Mouse (Mus musculus) gastrocnemius, adult 8-10 months (tissue): ENCODE data around the gene Vmn1r191. TPM values are rescaled to one million over a fixed set of nuclear protein-coding genes. Genes with fewer than 3 reads are reported as not detected.
"Not testable (repeated sequence)": the region's sequence is repeated elsewhere in the genome, so short reads cannot be mapped to it uniquely, and the experiment has no call there.

ENCODE experiments used
- DNase-seq, 2 experiments: peaks; one replicate each; pipeline ENCODE4 v3.0.0; 2022; ENCODE audit warnings: low spot score in 2 of 2
- microRNA-seq: library from miRNA; unstranded; fragments of <30 nt; microRNA quantifications from one replicate; pipeline ENCODE4 v1.2.0, GENCODE M21; 2022
- total RNA-seq, 4 experiments: library from RNA; stranded (reverse); gene quantifications; 2 replicates each; pipeline ENCODE4 v1.2.4; 2022

Vmn1r191 gene
- not detected for total RNA-seq

DNA sequence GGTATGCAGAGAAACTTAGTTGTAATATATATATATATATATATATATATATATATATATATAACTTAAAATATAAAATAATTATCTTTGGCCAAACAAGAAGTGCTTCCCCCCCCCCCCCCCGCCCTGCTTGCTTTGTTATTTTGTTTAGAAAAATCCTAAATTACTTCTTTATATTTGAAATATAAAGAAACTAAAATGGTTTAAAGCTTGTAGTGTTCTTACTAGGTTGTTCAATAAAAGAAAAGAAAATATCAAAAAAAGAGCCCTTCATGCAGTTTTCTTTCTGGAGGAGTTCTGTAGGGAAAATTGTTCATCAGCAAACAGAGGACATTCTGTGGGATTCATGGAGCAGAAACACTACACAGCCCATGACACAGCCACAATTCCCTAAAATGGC is at the start of gene Vmn1r191:
Gene Vmn1r191, minus strand, starts transcription at position 101 of the 400 bp plus-strand sequence.
- no peak for DNase-seq

- DNase-seq, result not testable (repeated sequence)
Observed at GRCm38 (mm10) chr13:22223060-22223459, 39.3 kb upstream of the Vmn1r191 start, which contains the start of gene Vmn1r193. Vmn1r193 (minus strand) TSS chr13:22223160.

DNA sequence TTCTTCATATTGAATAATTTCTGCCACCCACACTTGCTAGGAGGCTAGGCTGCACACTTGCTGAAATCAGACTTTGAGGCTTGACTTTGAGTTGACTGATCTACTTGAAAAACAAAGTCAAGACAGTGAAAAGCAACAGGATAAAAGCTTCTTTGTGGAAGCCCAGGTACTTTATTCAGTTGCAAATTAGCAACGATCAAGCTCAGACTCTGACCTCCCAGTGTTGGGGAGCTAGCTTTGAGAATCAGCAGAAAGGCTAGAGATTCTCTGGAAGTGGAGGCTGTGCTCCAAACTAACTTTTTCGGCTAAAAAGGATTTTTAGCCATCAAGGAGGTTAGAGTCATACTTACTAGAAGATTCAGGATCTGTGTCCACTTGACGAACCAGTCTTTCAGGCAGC is 9.0 kb upstream of the Vmn1r191 start:
- DNase-seq, result not testable (repeated sequence)

DNA sequence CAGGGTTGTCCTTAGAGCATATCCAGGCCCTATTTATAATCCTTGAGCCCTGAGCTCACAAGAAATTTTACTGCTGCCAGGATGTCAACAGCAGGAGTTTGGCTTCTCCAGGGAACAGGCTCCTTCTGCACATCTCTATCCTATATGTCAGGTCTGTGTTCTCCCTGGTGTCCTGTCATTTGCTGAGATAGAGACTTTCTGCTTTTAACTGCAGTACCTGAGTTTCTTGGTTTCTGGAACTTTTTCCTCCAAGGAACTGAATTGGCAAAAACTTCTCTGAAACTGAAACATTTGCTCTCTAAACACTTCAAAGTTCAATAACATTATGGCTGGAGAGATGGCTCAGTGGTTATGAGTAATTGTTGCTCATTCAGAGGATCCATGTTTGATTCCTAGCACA is 7.3 kb upstream of the Vmn1r191 start, which contains the start of gene Vmn1r192:
Gene Vmn1r192, minus strand, starts transcription at position 101 of the 400 bp plus-strand sequence.
- DNase-seq, result no peak

- no peak for DNase-seq
Observed at GRCm38 (mm10) chr13:22190385-22190784, 6.6 kb upstream of the Vmn1r191 start.

DNA sequence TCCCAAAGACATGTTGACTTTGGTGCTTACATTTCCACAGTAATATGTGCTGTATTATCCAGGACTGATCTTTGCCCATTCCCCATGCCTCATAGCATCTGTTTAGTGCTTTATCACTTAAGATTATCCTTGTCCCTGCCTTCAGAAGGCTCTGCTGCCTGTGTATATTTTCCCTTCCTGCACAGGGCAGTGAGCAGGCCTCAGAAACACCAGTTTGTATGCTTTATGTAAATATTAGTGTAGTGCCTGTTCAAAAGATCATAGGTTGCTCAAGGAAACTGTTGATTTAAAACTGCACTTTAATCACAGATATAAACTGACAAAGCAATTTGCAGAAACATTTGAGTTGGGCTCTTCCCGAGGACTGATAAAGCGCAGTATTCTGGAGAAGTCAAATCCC is 5.5 kb upstream of the Vmn1r191 start:
- no peak for DNase-seq

GRCm38 (mm10) chr13:22168416-22168815 is 15.4 kb downstream of the Vmn1r191 start:
- no peak for DNase-seq

GRCm38 (mm10) chr13:22136495-22137293 is 47.1 kb downstream of the Vmn1r191 start:
- DNase-seq, result not testable (repeated sequence)

Small RNAs within 50 kb of the gene (microRNA-seq; reads per million reads assigned to microRNA genes)
- not detected for gene Gm23282
- not detected for gene Gm25084

Other genes starting within 250 kb of the Vmn1r191 start
- 1 to 10 TPM in 1 of 4 experiments, under 1 TPM in 3; 0.48 to 1.4 (median 0.80) TPM for gene Zfp184, start 238.9 kb downstream of the Vmn1r191 start, total RNA-seq
- not detected for gene Pom121l2, start 202.8 kb downstream of the Vmn1r191 start, total RNA-seq
- gene Prss16, start 174.2 kb downstream of the Vmn1r191 start, total RNA-seq, result not detected
- gene Hist1h2ah, start 148.4 kb downstream of the Vmn1r191 start, total RNA-seq, result 1 to 10 TPM in 3 of 4 experiments, not detected in 1; 3.0 to 6.5 (median 5.3) TPM
- 1 to 10 TPM in 1 of 4 experiments, under 1 TPM in 1, not detected in 2; 0.75 to 7.0 TPM for gene Hist1h2bk, start 148.1 kb downstream of the Vmn1r191 start, total RNA-seq
- 10 to 100 TPM; 28.5 to 37.8 (median 35.7) TPM for gene Hist1h4i, start 142.6 kb downstream of the Vmn1r191 start, total RNA-seq
- 1 to 10 TPM in 3 of 4 experiments, not detected in 1; 2.3 to 4.2 (median 2.6) TPM for gene Hist1h2ag, start 141.0 kb downstream of the Vmn1r191 start, total RNA-seq
- 1 to 10 TPM in 2 of 4 experiments, under 1 TPM in 2; 0.75 to 2.9 (median 1.3) TPM for gene Hist1h2bj, start 140.8 kb downstream of the Vmn1r191 start, total RNA-seq
- gene Vmn1r188, start 99.5 kb downstream of the Vmn1r191 start, total RNA-seq, result not detected
- not detected for gene Vmn1r189, start 78.1 kb downstream of the Vmn1r191 start, total RNA-seq
- gene Vmn1r192, start 7.2 kb upstream of the Vmn1r191 start, total RNA-seq, result not detected
- gene Vmn1r193, start 39.2 kb upstream of the Vmn1r191 start, total RNA-seq, result not detected
- gene Vmn1r194, start 60.2 kb upstream of the Vmn1r191 start, total RNA-seq, result not detected
- gene Vmn1r195, start 86.6 kb upstream of the Vmn1r191 start, total RNA-seq, result not detected
- not detected for gene Vmn1r196, start 106.0 kb upstream of the Vmn1r191 start, total RNA-seq
- not detected for gene Vmn1r197, start 140.6 kb upstream of the Vmn1r191 start, total RNA-seq
- not detected for gene Vmn1r198, start 166.4 kb upstream of the Vmn1r191 start, total RNA-seq
- not detected for gene Vmn1r199, start 195.8 kb upstream of the Vmn1r191 start, total RNA-seq
- gene Vmn1r200, start 206.4 kb upstream of the Vmn1r191 start, total RNA-seq, result not detected